Mouse (Mus musculus) effector memory CD4-positive, alpha-beta T cell, adult 7 months (primary cell): Measurements from ENCODE around the gene Cntln. TPM values are rescaled to one million over a fixed set of nuclear protein-coding genes. Genes with fewer than 3 reads are reported as not detected.

ENCODE experiments used
- polyA plus RNA-seq: library from polyadenylated mRNA; unstranded; fragments of 100-300 nt; shearing (Covaris generic); gene quantifications from one replicate; pipeline ENCODE4 v1.2.1, GENCODE M21; 2017

The Cntln gene
- 0.88 TPM for polyA plus RNA-seq

DNA sequence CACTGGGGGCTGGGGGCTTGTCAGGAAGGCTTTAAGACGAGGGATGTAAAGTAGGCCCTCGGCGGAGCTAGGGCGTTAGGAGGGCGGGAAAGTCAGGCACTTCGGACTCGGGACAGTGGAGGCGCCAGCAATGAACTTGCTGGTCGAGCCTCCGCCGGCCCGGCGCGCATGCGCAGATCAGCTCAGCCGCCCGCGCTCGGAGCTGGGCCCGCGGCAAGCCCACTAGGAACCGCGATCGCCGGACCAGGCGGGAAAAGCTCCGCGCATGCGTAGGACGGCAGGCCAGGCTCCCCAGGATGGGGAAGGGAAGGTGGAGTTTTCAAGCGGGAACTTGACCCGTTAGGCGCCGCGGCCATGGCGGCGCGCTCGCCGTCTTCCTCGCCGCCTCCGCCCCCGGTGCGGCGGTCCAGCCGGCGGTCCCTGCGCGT, at the start of gene Cntln:
TSS of gene Cntln (plus strand) at position 199 of the 428 bp plus-strand sequence.

Other genes starting within 250 kb of the Cntln start
- gene Bnc2, start 209.0 kb upstream of the Cntln start, polyA plus RNA-seq = 0.74 TPM